ENCODE assay signal across 8 mouse cellular contexts in genomic region chr2:60688944-60689615, GRCm38 (mm10). TPM values are rescaled to one million over a fixed set of nuclear protein-coding genes. Genes with fewer than 3 reads are reported as not detected.
DNase-seq lines count a peak whose midpoint lies in the region; ATAC-seq lines count a peak whose summit lies in the region.

No protein-coding gene starts in this region.

- ATAC-seq in megakaryocyte progenitor cell, adult 5-6 weeks (replicated peaks; ENCODE audit: poor library complexity), result peak; percentile 34; the same call in 1 of the 2 replicates

- intact Hi-C loops in gastrocnemius, postnatal 36 days (cut with DNase I), result no loop called here

- peak; percentile 25 for DNase-seq in ES-CJ7 (ENCODE audit: low read depth, low spot score)
- peak; percentile 86 to 89 for DNase-seq in adrenal gland, adult (ENCODE audit: inconsistent age in 2 of 2, low spot score in 1 of 2)
- DNase-seq in gastrocnemius, postnatal 36 days, result peak; percentile 64 to 77
- DNase-seq in kidney, adult 8-10 months, result peak; percentile 75 to 83
- no peak for DNase-seq in spleen, postnatal 4 days (ENCODE audit: low spot score in 2 of 2)
- DNase-seq in right cerebral cortex, postnatal 36 days (ENCODE audit: low spot score in 2 of 2), result no peak
- DNase-seq in left cerebral cortex, adult 9 months (ENCODE audit: low spot score in 2 of 2), result no peak

RNA-seq across cellular contexts. Expression of gene Itgb6, which starts 33.4 kb away (rescaled TPM):
- 10 to 100 TPM; 20.3 to 21.7 TPM for total RNA-seq in gastrocnemius, postnatal 36 days (2021)
- 0.12 and 0.17 TPM in 2 replicates for total RNA-seq in megakaryocyte progenitor cell, adult 5-6 weeks (2015)
- total RNA-seq in megakaryocyte progenitor cell, adult 5-6 weeks (2017), result not detected in 2 replicates

Comparison
In these comparisons a context has a peak if more than half of its experiments do, and no peak if none do; other contexts are left out.
1. DNase-seq: peak in ES-CJ7 (single experiment), adrenal gland, adult (2 of 2), gastrocnemius, postnatal 36 days (2 of 2) and kidney, adult 8-10 months (2 of 2); none in spleen, postnatal 4 days (0 of 2), right cerebral cortex, postnatal 36 days (0 of 2) and left cerebral cortex, adult 9 months (0 of 2).
2. RNA of gene Itgb6, which starts 33.4 kb away (total RNA-seq): 20.3 to 21.7 TPM in gastrocnemius, postnatal 36 days; 0.12 to 0.17 TPM in megakaryocyte progenitor cell, adult 5-6 weeks; every median in the first group is over 10 times any median in the second.